Mouse (Mus musculus) midbrain, embryonic 10.5 days (tissue): ENCODE measurements around the gene Gm29644. TPM values are rescaled to one million over a fixed set of nuclear protein-coding genes. Genes with fewer than 3 reads are reported as not detected.
"Not testable (repeated sequence)": the region's sequence is repeated elsewhere in the genome, so short reads cannot be mapped to it uniquely, and the experiment has no call there.

ENCODE experiments used
- DNase-seq: peaks from one replicate; pipeline ENCODE4 v3.0.0-alpha.2; 2017; ENCODE audit warnings: low spot score
- H3K27ac ChIP-seq: fragments of 300-500 bp; sonication (generic); replicated peaks from 2 replicates; pipeline ENCODE4 v1.5.1; 2016; ENCODE audit warnings: mild to moderate bottlenecking
- H3K27me3 ChIP-seq: fragments of 300-500 bp; sonication (generic); 2 replicates; pipeline ENCODE4 v1.6.1; 2016; ENCODE audit warnings: low read depth, mild to moderate bottlenecking; ENCODE audit not compliant: poor library complexity, severe bottlenecking
- H3K36me3 ChIP-seq: fragments of 300-500 bp; sonication (generic); 2 replicates; pipeline ENCODE4 v1.6.1; 2016; ENCODE audit warnings: mild to moderate bottlenecking, moderate library complexity
- H3K4me1 ChIP-seq: fragments of 300-500 bp; sonication (generic); 2 replicates; pipeline ENCODE4 v1.6.1; 2016
- H3K4me3 ChIP-seq: fragments of 300-500 bp; sonication (generic); 2 replicates; pipeline ENCODE4 v1.5.1; 2016; ENCODE audit warnings: mild to moderate bottlenecking, moderate library complexity
- H3K9me3 ChIP-seq: fragments of 300-500 bp; sonication (generic); replicated peaks from 2 replicates; pipeline ENCODE4 v1.6.1; 2016; ENCODE audit warnings: mild to moderate bottlenecking
- WGBS: fragments of 180-500 bp; shearing (Covaris S2); methylation state at CpG from one replicate; pipeline ENCODE4 v1.1.7; 2016; 5-methylcytosine and 5-hydroxymethylcytosine counted together
- polyA plus RNA-seq: library from polyadenylated mRNA; unstranded; fragments of >200 nt; fragmentation: Nextera tagmentation; extraction: Ambion mirVana; gene quantifications from 2 replicates; pipeline ENCODE4 v1.2.1, GENCODE M21; 2016

Gene Gm29644
- not detected in 2 replicates for polyA plus RNA-seq

DNA sequence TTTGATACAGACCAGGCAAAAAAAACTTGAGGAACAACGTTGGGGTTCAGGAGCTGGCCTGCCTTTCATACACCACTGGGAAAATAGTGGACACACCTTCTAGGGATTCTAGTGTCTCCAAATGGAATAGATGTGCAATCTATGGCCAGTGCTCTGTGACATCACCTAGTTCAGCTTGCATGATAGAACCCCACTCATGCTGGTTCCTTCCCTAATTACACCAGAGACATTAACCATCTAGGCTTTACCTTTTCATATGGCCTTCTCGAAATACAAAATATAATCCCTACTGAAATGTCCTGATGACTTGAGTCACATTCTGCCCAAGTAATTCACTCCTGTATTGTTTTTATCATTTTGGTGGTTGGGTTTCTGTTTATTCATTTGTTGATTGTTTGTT is at the start of gene Gm29644, which contains the start of gene Gm29423:
Gene Gm29644 (minus strand): TSS at position 157 of the 400 bp plus-strand sequence.
Gene Gm29423 (minus strand): TSS at position 101 of the 400 bp plus-strand sequence.
- not testable (repeated sequence) for H3K4me1 ChIP-seq, H3K27ac ChIP-seq, H3K4me3 ChIP-seq, H3K9me3 ChIP-seq, H3K36me3 ChIP-seq, H3K27me3 ChIP-seq, DNase-seq
- WGBS = no CpG with 5 or more reads among the region's 2 CpGs

DNA sequence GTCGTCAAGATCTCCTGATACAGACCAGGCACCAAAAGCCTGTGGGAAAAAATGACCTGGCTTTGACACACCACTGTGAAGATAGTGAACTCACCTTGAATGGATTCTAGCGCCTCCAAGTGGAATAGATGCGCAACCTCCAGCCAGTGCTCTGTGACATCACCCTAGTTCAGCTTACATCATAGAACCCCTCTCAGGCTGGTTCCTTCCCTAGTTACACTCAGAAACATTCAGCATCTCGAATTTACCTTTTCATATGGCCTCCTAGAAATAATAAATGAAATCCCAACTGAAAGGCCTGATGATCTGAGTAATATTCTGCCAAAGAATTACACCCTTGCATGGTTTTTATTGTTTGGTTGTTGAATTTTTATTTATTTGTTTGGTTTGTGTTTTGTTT is 29.6 kb downstream of the Gm29644 start, which contains the start of gene Gm21118:
Gene Gm21118 (minus strand): TSS at position 101 of the 400 bp plus-strand sequence.
- not testable (repeated sequence) for H3K9me3 ChIP-seq, H3K4me3 ChIP-seq, H3K27ac ChIP-seq, H3K4me1 ChIP-seq, DNase-seq, H3K36me3 ChIP-seq, H3K27me3 ChIP-seq
- no CpG with 5 or more reads among the region's 4 CpGs for WGBS

Other genes with a start within 250 kb of the Gm29644 start
- not detected in 2 replicates for gene Gm21118, start 29.7 kb downstream of the Gm29644 start, polyA plus RNA-seq
- not detected in 2 replicates for gene Gm29423, start 56 bp downstream of the Gm29644 start, polyA plus RNA-seq
- gene Gm20888, start 138.5 kb upstream of the Gm29644 start, polyA plus RNA-seq = not detected in 2 replicates